Comparison of ENCODE assay signal across 8 mouse cellular contexts in genomic region chr10:69351071-69351841, GRCm38 (mm10). TPM values are rescaled to one million over a fixed set of nuclear protein-coding genes. Genes with fewer than 3 reads are reported as not detected.
DNase-seq lines count a peak whose midpoint lies in the region; ATAC-seq lines count a peak whose summit lies in the region.

No protein-coding gene starts in this region.

- peaks cover 42% of the 10 kb centered on the region for H3K36me3 ChIP-seq in lung, embryonic 15.5 days
- peaks cover 51% of the 10 kb centered on the region for H3K36me3 ChIP-seq in embryonic facial prominence, embryonic 10.5 days (replicated peaks)
- no peaks in the 10 kb centered on the region for H3K36me3 ChIP-seq in hindbrain, embryonic 16.5 days (ENCODE audit: control insufficient read depth, insufficient read depth, low read length)

- peak overlapping the region; percentile 81 for H3K9ac ChIP-seq in lung, embryonic 15.5 days
- H3K9ac ChIP-seq in hindbrain, embryonic 16.5 days (ENCODE audit: low read depth, low read length), result peak overlapping the region; percentile 71; the same call in 1 of the 2 replicates

- ATAC-seq in lung, embryonic 15.5 days (ENCODE audit: borderline replicate concordance, extremely low read depth, low FRiP score, low TSS enrichment), result no peak
- ATAC-seq in hindbrain, embryonic 16.5 days, result no peak
- ATAC-seq in megakaryocyte-erythroid progenitor cell, adult 5-6 weeks (replicated peaks; ENCODE audit: low FRiP score, low TSS enrichment, poor library complexity, severe bottlenecking), result no peak

- H3K9me3 ChIP-seq in lung, embryonic 15.5 days, result no peaks in the 10 kb centered on the region
- H3K9me3 ChIP-seq in embryonic facial prominence, embryonic 10.5 days, result no peaks in the 10 kb centered on the region
- H3K9me3 ChIP-seq in hindbrain, embryonic 16.5 days (ENCODE audit: control insufficient read depth, low read length), result no peaks in the 10 kb centered on the region

- peak overlapping the region; percentile 86 for H3K27ac ChIP-seq in lung, embryonic 15.5 days
- H3K27ac ChIP-seq in embryonic facial prominence, embryonic 10.5 days (replicated peaks), result peak overlapping the region; percentile 99
- peak overlapping the region; percentile 41 for H3K27ac ChIP-seq in hindbrain, embryonic 16.5 days (ENCODE audit: low read depth, low read length)

- H3K4me2 ChIP-seq in lung, embryonic 15.5 days, result peak overlapping the region; percentile 67
- H3K4me2 ChIP-seq in hindbrain, embryonic 16.5 days (ENCODE audit: low read length), result peak overlapping the region; percentile 99

- no peak for DNase-seq in lung, postnatal 14 days
- DNase-seq in embryonic facial prominence, embryonic 10.5 days (ENCODE audit: low spot score), result peak; percentile 51
- peak; percentile 55 to 64 for DNase-seq in lung, postnatal 4 days
- no peak for DNase-seq in ovary, postnatal 10 days (ENCODE audit: low spot score)
- DNase-seq in urinary bladder, postnatal 36 days (ENCODE audit: low spot score in 2 of 2), result no peak

- no peaks in the 10 kb centered on the region for H3K27me3 ChIP-seq in lung, embryonic 15.5 days
- no peaks in the 10 kb centered on the region for H3K27me3 ChIP-seq in embryonic facial prominence, embryonic 10.5 days (replicated peaks; ENCODE audit: low read depth, poor library complexity, severe bottlenecking)
- no peaks in the 10 kb centered on the region for H3K27me3 ChIP-seq in hindbrain, embryonic 16.5 days (replicated peaks; ENCODE audit: control insufficient read depth, insufficient read depth, low read length)

- WGBS in lung, embryonic 15.5 days, result 2% methylated on average over 11 of the region's 12 CpGs
- 22% methylated on average over 12 of the region's 12 CpGs for WGBS in embryonic facial prominence, embryonic 10.5 days
- 19% methylated on average over 12 of the region's 12 CpGs for WGBS in hindbrain, embryonic 16.5 days

- peaks cover 39% of the 10 kb centered on the region for H3K4me1 ChIP-seq in lung, embryonic 15.5 days
- H3K4me1 ChIP-seq in embryonic facial prominence, embryonic 10.5 days, result peaks cover 42% of the 10 kb centered on the region
- peaks cover 10% of the 10 kb centered on the region for H3K4me1 ChIP-seq in hindbrain, embryonic 16.5 days (ENCODE audit: control insufficient read depth, insufficient read depth, low read depth, low read length)

- H3K4me3 ChIP-seq in lung, embryonic 15.5 days, result peak overlapping the region; percentile 73
- peak overlapping the region; percentile 92 for H3K4me3 ChIP-seq in embryonic facial prominence, embryonic 10.5 days
- H3K4me3 ChIP-seq in hindbrain, embryonic 16.5 days (ENCODE audit: low read length), result peak overlapping the region; percentile 67

RNA-seq across cellular contexts. Expression of gene Cdk1, which starts 1.5 kb away (rescaled TPM):
- 634 and 641 TPM in 2 replicates for polyA plus RNA-seq in lung, embryonic 15.5 days (2015; fragmentation: Nextera tagmentation; extraction: Ambion mirVana)
- 534 and 541 TPM in 2 replicates for polyA plus RNA-seq in embryonic facial prominence, embryonic 10.5 days (2016; fragmentation: Nextera tagmentation; extraction: Ambion mirVana)
- polyA plus RNA-seq in hindbrain, embryonic 16.5 days (2015; fragmentation: Nextera tagmentation; extraction: Ambion mirVana), result 82.9 and 89.3 TPM in 2 replicates
- 106 and 129 TPM in 2 replicates for total RNA-seq in megakaryocyte-erythroid progenitor cell, adult 5-6 weeks (2014; fragmentation: Nextera tagmentation)
- total RNA-seq in megakaryocyte-erythroid progenitor cell, adult 5-6 weeks (2017), result 179 and 199 TPM in 2 replicates

RNA-seq across cellular contexts. Expression of gene Ank3, which starts 47.3 kb away (rescaled TPM):
- polyA plus RNA-seq in lung, embryonic 15.5 days (2015; fragmentation: Nextera tagmentation; extraction: Ambion mirVana), result 16.5 and 18.0 TPM in 2 replicates
- 36.7 and 36.9 TPM in 2 replicates for polyA plus RNA-seq in embryonic facial prominence, embryonic 10.5 days (2016; fragmentation: Nextera tagmentation; extraction: Ambion mirVana)
- 69.3 and 74.7 TPM in 2 replicates for polyA plus RNA-seq in hindbrain, embryonic 16.5 days (2015; fragmentation: Nextera tagmentation; extraction: Ambion mirVana)
- not detected in 2 replicates for total RNA-seq in megakaryocyte-erythroid progenitor cell, adult 5-6 weeks (2014; fragmentation: Nextera tagmentation)
- total RNA-seq in megakaryocyte-erythroid progenitor cell, adult 5-6 weeks (2017), result 0.09 and 0.19 TPM in 2 replicates

Comparison
In these comparisons a context has a peak if more than half of its experiments do, and no peak if none do; other contexts are left out.
1. DNase-seq: peak in embryonic facial prominence, embryonic 10.5 days (single experiment) and lung, postnatal 4 days (2 of 2); none in lung, postnatal 14 days (single experiment), ovary, postnatal 10 days (single experiment) and urinary bladder, postnatal 36 days (0 of 2).
2. H3K27ac ChIP-seq: peak in every context shown above with its lines; median percentile 99 in embryonic facial prominence, embryonic 10.5 days; 86 in lung, embryonic 15.5 days; 41 in hindbrain, embryonic 16.5 days.
3. Peak in every context shown above with its lines, with median percentiles within 50 percentile points of each other: H3K4me3 ChIP-seq.